Mouse (Mus musculus) mouse trophoblast stem cell (cell line): ENCODE measurements at regions not wholly inside any gene's neighbourhood (a gene's known extent, or its start where the extent isn't known, plus 50 kb on each side); places are given as distances from the start of the nearest gene placed in this dataset.

Experiments
- in situ Hi-C, 2 experiments: fragments of 300-500 bp; cut with MseI, MboI; formaldehyde crosslinking; loops; 2 replicates in 1 of 2; 3 replicates in 1 of 2; pipeline ENCODE4 v1.15.1; 2025

DNA sequence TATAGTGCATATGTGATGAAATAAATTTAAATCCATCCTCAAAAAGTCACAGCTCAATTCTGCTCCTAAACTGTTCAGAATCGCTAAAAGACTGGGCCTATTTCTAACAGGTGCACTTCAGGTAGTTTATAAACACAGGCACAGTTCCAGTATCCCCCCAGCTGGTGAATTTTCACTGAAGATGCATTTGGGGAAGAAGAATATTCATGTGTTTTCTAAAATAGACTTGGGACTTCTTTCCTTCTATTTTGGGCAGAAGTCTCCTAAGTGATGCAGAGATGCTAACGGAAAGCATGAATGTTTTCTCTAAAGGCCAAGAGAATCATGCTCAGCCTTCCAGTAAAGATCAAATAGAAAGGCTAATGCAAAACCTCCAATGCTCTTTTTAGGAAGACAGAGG is 660.9 kb upstream of the Dpp10 start:
- in situ Hi-C loops, result loop anchor here (25.0 kb wide), 1 partner anchor 656 kb away; no protein-coding TSS in a partner anchor

DNA sequence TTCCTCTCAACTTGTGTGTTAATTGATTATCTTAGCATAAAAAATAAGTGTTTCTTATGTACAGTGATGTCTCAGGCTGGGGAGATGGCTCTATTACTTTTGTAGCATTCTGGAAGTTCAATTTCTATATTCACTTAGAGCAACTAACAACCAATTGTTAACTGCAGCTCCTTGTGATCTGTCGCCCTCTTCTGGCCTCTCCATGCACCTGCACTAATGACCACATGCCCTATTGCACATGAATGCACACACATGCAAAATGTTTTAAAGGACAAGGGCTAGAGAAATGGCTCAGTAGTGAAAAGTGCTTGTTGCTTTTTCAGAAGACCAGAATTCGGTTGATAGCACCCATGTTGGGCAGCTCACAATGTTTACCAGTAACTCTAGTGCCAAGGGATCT is 629.1 kb upstream of the Dpp10 start:
- in situ Hi-C loops, result no loop called here

DNA sequence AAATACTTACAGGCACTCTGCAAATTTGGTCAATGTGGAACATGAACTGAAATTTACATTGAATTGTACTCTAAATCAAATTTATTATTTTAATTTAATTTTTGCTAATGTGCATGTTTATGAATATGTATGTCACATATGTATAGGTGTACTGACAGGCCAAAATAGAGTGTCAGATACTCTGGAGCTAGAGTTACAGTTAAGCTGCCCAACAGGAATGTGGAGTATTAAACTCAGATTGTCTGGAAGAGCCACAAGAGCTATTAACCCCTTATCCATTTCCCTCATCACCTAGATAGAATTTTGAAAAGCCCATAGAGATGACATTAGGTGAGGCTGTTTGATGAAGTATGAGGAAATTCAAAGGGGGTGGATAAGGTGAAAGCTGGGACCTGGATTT is 607.5 kb upstream of the Dpp10 start:
- in situ Hi-C loops, result no loop called here

DNA sequence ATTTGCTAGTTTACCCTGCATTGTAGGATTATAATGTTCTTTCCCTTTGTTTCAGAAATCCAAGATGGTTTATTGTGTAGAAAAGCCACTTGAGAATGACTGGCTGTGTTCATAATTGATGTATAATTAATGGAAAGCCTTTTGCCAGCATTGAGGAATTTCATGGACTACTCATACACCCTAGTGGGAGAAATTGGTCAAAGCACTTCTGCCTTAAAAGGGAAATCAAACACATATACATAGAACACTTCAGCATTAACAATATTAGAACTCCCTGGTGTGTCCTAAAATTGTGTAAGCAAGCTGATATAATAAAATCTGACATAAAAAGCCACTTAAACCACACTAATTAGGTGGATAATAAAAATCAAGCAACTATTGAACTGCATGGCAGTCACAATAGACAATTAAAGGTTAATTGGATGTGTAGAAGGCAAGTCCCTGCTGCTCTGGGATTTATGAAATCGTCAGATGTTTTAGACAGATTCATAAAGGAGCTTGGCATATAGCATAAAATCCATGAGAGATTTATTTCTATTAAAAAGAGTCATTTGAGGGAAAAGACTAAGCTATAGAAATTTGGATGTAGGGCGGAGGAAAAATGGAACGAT is 607.0 kb upstream of the Dpp10 start:
- in situ Hi-C loops, result no loop called here

DNA sequence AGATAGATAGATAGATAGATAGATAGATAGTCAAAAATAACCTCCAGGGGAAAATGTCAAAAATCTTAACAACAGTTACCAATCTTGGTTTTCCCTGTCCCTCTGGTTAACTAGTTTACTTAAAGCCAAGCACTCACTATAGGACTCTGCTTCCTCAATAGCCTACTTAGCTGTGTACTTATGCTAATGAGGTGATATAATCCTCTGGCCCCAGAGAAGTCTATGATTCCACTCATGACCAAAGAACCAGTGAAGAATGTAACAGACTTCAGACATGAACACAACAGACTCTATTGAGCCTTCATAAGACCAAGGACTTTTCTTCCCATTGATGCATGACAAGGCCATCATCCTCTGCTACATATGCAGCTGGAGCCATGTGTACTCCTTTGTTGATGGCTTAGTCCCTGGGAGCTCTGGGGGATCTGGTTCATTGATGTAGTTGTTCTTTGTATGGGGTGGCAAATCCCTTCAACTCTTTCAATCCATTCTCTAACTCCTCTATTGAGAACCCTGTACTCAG is 589.9 kb upstream of the Dpp10 start:
- in situ Hi-C loops, result no loop called here

DNA sequence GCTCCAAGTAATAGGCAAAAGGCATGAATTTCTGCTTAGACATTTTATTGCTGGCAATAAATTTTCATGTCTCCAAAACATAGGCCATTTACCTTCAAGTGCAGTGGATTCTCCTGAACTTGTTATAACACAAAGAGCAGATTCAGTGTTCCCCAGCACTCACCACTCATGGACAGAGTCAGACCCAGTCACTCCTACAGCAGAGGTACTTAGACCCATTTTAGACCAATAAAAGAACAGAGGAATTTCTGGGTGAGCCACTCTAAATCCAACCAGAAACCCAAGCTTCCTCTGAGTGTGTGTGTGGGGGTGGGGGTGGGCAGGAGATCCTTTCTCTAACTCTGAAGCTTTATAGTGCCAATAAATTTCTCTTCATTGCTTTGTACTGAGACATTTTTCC is 584.7 kb upstream of the Dpp10 start:
- in situ Hi-C loops, result no loop called here

DNA sequence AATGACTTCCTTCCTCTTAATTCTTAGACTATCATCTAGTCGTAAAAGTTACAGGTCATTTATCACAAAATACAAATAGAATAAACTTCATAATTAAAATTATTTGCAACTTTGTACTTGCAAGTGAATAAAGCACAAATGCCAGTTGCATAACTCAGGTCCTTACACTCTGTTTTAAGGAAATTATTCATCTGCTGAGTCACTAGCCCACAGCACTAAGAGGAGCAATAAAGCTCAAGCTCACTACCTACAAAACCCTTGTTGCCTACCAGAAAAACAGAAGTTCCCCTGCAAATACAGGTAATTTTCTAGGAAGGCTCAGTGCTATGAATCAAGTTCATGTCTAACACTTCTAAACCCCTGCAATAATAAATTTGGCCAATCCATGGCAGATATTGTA is 539.3 kb upstream of the Dpp10 start:
- in situ Hi-C loops, result loop anchor here in 1 of 2 experiments (5.0 kb wide), 1 partner anchor 307 kb away; no protein-coding TSS in a partner anchor
